Mouse (Mus musculus) embryonic fibroblast, embryonic 13.5 days (primary cell): Measurements from ENCODE around the gene 1700057G04Rik. TPM values are rescaled to one million over a fixed set of nuclear protein-coding genes. Genes with fewer than 3 reads are reported as not detected.

Experiments
- H3K27ac ChIP-seq: 2 replicates; pipeline ENCODE4 v1.5.1; 2012; ENCODE audit warnings: low read length, control low read depth, inconsistent platforms; ENCODE audit not compliant: insufficient read depth
- H3K4me1 ChIP-seq: 2 replicates; pipeline ENCODE4 v1.6.1; 2011; ENCODE audit warnings: low read length; ENCODE audit not compliant: control insufficient read depth, insufficient read depth
- H3K4me3 ChIP-seq: 2 replicates; pipeline ENCODE4 v1.5.1; 2011; ENCODE audit warnings: mild to moderate bottlenecking, control low read depth, low read length; ENCODE audit not compliant: insufficient read depth
- CTCF ChIP-seq: IDR thresholded peaks from 2 replicates; pipeline ENCODE4 v1.5.1; 2011; ENCODE audit warnings: mild to moderate bottlenecking, control low read depth, low read length, moderate library complexity, borderline replicate concordance; ENCODE audit not compliant: insufficient read depth
- POLR2A ChIP-seq: IDR thresholded peaks from 2 replicates; pipeline ENCODE4 v1.6.1; 2011; ENCODE audit warnings: low read depth, mild to moderate bottlenecking, control low read depth, low read length, moderate library complexity
- polyA plus RNA-seq: library from polyadenylated mRNA; stranded (reverse); fragments of >200 nt; gene quantifications from 2 replicates; pipeline ENCODE4 v1.2.4, GENCODE M21; 2011; ENCODE audit warnings: low read depth; ENCODE audit not compliant: missing spikeins, insufficient read length

Gene 1700057G04Rik
- polyA plus RNA-seq, 1 experiment = not detected

DNA sequence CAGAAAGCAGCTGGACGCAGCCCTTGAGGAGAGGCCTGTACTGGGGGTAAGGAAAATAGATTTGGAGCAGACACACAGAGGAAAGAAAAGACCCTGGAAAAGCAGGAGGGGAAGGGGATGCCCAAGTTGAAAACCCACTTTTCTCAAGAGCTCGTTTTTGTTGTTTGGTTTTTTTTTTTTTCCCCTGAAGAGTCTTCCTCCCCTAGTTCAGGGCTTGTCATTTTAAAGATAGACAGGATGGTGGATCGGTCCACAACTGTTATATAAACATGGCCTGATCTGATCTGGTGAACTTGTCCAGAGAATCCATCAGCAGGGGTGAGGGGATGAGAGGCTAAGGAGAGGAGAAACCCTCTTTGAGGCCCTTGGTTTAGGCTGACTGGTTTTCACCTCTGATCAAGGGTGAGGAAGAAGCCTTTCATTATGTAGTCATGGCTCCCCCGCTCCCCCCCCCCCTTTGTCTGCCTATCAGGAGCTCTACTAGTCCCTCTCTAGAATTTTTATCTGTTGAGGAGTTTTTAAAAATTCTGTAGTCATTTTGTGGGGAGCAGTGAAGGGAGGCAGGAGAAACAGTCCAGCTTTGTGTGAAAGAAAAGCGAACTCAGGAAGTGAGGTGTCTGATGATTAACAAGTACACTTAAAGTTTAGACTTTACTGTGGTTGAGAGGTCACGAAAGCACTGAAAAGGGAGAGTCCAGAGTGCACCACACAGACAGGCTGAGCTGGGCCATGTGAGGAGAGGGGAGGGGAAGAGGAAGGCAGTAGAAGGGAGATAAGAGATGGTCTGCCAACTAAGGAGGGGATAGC lies 35.0 kb upstream of the 1700057G04Rik start:
- TF ChIP-seq POLR2A (no peak), CTCF (no peak)
- H3K27ac ChIP-seq = peak overlapping the region; percentile 89
- H3K4me3 ChIP-seq = no peak overlapping the region
- H3K4me1 ChIP-seq = peaks cover 24% of the 10 kb centered on the region

DNA sequence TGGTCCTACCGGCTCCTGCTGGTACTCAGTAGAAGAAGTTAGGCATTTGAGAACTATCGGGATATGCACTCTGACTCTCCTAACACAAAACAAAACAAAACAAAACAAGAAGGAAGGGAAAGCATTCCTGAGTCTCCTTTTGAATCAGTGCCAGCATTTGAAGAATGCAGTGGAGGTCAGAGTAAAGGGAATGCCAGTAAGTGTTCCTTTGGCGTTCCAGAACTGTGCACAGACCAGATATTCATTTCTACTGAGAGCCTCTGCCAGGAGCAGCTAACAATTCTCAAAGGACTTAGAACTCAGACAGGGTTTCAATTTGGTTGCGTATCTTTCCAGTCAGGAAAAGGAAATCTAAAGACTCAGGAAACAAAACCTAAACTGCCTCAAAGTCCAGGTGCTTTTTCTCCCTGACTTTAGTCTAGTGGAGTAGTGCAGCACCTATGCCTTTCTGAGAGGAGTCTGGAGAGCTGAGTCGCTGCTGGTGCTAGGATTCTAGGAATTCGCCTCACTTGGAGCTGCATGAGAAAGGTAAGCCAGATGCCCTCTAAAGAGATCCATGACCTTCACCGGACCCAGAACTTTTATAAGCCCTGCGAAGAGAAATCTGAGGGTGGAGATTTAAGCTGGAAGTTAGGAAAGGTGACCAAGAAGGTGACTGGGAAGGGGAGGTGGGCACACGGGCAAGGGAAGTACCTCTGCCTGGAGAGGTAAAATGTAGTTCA lies 33.5 kb upstream of the 1700057G04Rik start, which contains the start of gene Plscr2:
Gene Plscr2 (plus strand): TSS at position 117 of the 722 bp plus-strand sequence.
- Histone ChIP-seq H3K4me3 (no peak within 1 kb of the TSS; the same call in 1 of the 2 replicates), H3K27ac (peak within 1 kb of the TSS; percentile 89), H3K4me1 (peaks cover 24% of the 10 kb centered on the region)
- TF ChIP-seq POLR2A (no peak), CTCF (no peak)

DNA sequence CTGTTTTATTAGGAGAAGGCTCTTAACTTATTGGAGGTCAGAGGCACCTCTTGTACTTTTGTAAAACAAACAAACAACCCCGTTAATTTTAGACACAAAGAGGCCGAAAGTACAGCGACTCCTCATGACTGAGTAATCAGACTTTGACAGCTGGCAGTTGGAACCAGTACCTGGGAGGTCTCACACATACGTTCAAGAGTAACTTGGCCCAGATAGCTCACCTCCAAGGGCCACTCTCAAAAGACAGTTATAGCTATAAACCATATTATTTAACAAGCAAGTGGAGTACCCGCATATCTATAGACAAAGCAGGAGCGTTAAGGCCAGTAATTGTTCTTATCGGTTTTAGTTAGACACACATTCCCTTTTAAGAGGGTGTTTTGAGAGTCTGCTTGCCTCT lies 32.8 kb upstream of the 1700057G04Rik start:
- Histone ChIP-seq H3K4me3 (no peak overlapping the region), H3K4me1 (peaks cover 24% of the 10 kb centered on the region), H3K27ac (no peak overlapping the region)
- TF ChIP-seq POLR2A = no peak
- no peak for TF ChIP-seq CTCF

DNA sequence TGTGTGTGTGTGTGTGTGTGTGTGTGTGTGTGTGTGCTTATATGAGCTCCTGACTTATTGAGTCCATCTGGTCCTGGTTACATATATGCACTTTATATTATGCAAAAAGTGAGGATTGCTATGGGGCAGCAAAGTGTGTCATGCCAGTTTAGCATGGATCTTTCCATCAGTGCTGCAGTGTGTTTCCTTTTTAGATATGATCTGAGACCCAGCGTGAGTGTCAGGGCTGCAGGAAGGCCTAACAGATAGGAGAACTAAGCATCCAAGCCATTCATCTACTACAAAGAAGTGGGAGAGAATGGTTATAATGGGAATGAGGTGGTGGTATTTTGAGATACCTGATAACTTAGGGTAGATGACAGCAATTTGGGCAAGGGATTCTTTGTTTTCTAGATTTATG lies 29.1 kb upstream of the 1700057G04Rik start:
- H3K27ac ChIP-seq = no peak overlapping the region
- no peak for TF ChIP-seq CTCF
- TF ChIP-seq POLR2A = no peak
- H3K4me3 ChIP-seq = no peak overlapping the region
- peaks cover 8% of the 10 kb centered on the region; the same call in 1 of the 2 replicates for H3K4me1 ChIP-seq

DNA sequence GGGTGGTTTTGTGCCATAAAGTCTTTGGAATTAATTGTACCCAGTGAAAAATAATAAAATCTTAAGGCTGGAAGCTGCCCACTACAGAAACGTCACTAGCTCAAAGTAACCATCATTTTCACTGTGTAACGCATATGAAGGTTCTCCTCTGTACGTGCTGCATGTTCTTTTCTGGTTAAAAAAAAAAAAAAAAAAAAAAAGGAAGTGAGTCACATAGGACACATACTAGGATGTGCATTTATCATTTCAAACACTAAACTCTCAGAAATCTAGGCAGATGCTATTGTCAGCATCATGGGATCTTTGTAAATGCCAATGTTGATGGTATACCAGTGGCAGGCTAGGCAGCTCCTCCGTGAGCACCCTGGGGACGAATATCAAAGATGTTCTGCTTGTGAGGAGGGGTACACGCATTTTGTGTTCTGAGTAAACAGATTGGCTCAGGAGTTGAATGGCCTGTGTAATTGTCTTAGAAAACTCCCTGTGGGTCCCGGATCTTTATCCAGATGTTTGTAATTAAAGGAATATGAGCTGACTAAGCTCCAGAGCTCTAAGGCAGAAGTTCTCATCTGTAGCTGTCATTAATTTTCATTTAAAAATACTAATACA lies 26.5 kb upstream of the 1700057G04Rik start:
- H3K4me1 ChIP-seq = no peaks in the 10 kb centered on the region
- H3K27ac ChIP-seq = peak overlapping the region; percentile 43; the same call in 1 of the 2 replicates
- H3K4me3 ChIP-seq = no peak overlapping the region
- TF ChIP-seq CTCF (no peak), POLR2A (no peak)

DNA sequence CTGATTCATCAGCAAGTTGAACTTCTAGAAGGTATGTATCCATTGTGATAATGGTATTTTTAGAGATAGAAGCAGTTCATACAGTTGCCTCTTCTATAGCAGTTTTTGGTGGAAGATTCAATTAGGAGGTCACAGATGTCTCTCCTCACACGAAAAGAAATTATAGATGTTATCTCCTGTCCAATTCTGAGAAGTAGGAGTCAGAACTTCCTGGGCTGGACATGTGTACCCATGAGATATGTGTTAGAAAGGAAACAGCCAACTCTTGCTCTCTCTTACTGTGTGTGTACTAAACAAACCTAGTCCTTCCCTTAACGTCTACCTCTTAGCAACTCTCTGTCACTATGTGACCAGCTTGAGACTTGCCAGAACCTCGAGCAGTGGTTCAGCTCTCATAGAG lies 19.5 kb upstream of the 1700057G04Rik start:
- no peak for TF ChIP-seq CTCF
- no peak for TF ChIP-seq POLR2A
- Histone ChIP-seq H3K4me1 (peaks cover 5% of the 10 kb centered on the region), H3K27ac (no peak overlapping the region)

DNA sequence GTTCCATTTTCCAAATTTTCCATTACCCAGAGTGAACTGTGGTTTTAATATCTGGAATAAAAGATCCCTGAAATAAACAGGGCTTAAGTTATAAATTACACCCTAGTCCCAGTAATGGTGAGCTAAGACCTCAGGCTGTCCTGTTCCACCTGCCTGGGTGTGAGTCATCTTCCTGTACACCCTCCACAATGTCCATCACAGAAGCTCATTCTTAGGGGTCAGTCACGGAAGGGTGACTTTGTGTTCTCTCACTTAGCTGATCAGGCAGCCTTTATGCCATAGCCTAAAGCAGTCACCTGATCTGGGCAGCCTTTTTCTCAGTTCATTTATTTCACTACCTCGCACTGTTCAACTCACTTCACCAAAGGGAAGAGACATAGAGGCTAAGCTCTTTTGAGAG lies 17.0 kb upstream of the 1700057G04Rik start:
- no peak overlapping the region for H3K4me3 ChIP-seq
- peaks cover 5% of the 10 kb centered on the region for H3K4me1 ChIP-seq
- H3K27ac ChIP-seq = peak overlapping the region; percentile 7; the same call in 1 of the 2 replicates
- TF ChIP-seq POLR2A (no peak), CTCF (no peak)

More for the DNA sequence above, 19.5 kb upstream of the 1700057G04Rik start:
- no peak overlapping the region for H3K4me3 ChIP-seq

DNA sequence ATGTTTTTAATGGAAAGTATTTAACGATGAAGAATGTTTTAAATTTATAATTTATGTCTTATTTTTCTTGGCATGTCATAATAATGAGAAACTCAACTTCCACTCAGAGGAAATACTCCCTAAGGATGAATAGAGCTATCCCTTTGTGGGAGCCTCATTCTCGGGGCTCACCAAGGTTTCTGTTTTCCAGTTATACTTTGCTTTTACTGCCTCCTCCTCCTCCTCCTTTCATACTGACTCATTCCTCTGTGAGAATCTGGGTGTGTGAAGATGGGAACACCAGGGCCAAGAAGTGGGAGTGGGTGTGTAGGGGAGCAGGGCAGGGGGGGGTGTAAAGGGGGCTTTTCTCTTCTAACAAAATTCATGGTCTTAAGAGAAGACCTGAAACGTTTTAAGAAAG lies 16.3 kb upstream of the 1700057G04Rik start:
- H3K27ac ChIP-seq = 0 out of 2 replicates have a peak overlapping the region, but pooled peaks have one; percentile 10
- TF ChIP-seq CTCF (no peak), POLR2A (no peak)
- H3K4me3 ChIP-seq = no peak overlapping the region
- peaks cover 5% of the 10 kb centered on the region for H3K4me1 ChIP-seq

DNA sequence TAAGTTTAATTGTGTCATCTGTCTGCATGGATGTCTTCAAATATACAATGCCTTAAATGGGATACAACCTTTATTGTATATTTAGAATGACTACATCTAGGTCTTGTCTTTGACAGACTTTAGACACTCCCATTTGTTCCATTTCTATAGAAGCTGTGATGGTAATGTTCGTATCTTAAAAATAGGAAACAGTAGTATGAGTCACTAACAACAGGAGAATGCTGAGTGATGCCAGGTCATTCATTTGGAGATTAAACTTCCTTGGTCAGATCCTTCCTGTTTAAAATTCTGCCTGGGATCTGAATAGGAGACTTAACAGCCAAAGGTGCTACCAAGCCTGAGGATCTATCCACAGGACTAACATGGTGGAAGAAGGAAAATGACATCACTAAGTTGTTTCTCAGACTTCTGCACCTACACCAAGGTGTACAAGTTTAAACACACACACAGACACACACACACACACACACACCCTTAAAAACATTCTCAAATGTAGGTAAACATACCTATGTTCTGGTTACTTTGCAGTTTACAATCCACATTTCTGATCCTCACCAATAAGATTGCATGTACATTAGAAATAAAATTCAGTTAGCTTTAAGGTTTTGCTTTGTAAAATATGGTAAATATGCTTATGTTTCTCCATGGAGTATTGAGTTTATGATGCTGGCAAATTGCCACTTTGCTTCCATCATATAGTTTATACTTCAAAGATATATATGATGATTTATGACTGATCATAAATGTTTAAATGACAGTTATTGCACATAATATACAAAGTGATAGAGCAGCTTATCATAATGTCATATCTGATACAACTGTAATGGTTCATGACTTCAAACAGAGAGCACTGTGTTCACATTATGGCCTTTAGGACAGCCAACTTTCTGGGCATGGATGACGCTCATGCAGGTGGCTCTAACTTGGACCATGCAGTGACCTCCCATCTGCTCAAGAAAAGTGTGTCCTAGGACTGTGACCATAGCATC lies 15.3 kb upstream of the 1700057G04Rik start:
- H3K27ac ChIP-seq = no peak overlapping the region
- peaks cover 5% of the 10 kb centered on the region for H3K4me1 ChIP-seq
- TF ChIP-seq POLR2A = no peak
- no peak for TF ChIP-seq CTCF
- H3K4me3 ChIP-seq = no peak overlapping the region
